Mouse (Mus musculus): ENCODE data around the gene Onecut3. TPM values are rescaled to one million over a fixed set of nuclear protein-coding genes. Genes with fewer than 3 reads are reported as not detected.
A peak's percentile ranks its signal among the peaks of the same experiment; 100 is the strongest.

Gene Onecut3
- total RNA-seq (2021): not detected

GRCm38 (mm10) chr10:80494732-80495131 lies at the start of gene Onecut3:
Gene Onecut3 (plus strand): TSS chr10:80494835.
- intact Hi-C loops (cut with DNase I): no loop called here
- DNase-seq: peak; percentile 52 to 63

GRCm38 (mm10) chr10:80445052-80445451 lies 49.6 kb upstream of the Onecut3 start:
- no peak for DNase-seq
- intact Hi-C loops (cut with DNase I): no loop called here

- intact Hi-C loops (cut with DNase I): loop anchor here (1.0 kb wide), 1 partner anchor 63 kb away; no protein-coding TSS in a partner anchor
- DNase-seq: peak; percentile 78 to 85
These were observed 48.6 kb upstream of the Onecut3 start for GRCm38 (mm10) chr10:80445898-80446601.

- intact Hi-C loops (cut with DNase I): no loop called here
- DNase-seq: no peak
These were observed 44.0 kb upstream of the Onecut3 start for GRCm38 (mm10) chr10:80450599-80450998.

GRCm38 (mm10) chr10:80453601-80454000 lies 41.0 kb upstream of the Onecut3 start:
- DNase-seq: no peak
- intact Hi-C loops (cut with DNase I): no loop called here

GRCm38 (mm10) chr10:80454781-80455180 lies 39.9 kb upstream of the Onecut3 start:
- DNase-seq: no peak
- intact Hi-C loops (cut with DNase I): no loop called here

- intact Hi-C loops (cut with DNase I): no loop called here
- DNase-seq: no peak
These were observed 38.9 kb upstream of the Onecut3 start for GRCm38 (mm10) chr10:80455697-80456096.

- intact Hi-C loops (cut with DNase I): no loop called here
- no peak for DNase-seq
These were observed 35.4 kb upstream of the Onecut3 start for GRCm38 (mm10) chr10:80459236-80459635.

- no peak for DNase-seq
These were observed 35.0 kb upstream of the Onecut3 start for GRCm38 (mm10) chr10:80459671-80460070.

GRCm38 (mm10) chr10:80460324-80460723 lies 34.3 kb upstream of the Onecut3 start:
- no peak for DNase-seq
- intact Hi-C loops (cut with DNase I): no loop called here

More at GRCm38 (mm10) chr10:80459671-80460070, 35.0 kb upstream of the Onecut3 start:
- intact Hi-C loops (cut with DNase I): no loop called here

- intact Hi-C loops (cut with DNase I): no loop called here
- no peak for DNase-seq
These were observed 33.3 kb upstream of the Onecut3 start for GRCm38 (mm10) chr10:80461346-80461745.

- intact Hi-C loops (cut with DNase I): no loop called here
- peak in 1 of 2 experiments; percentile 13 for DNase-seq
These were observed 30.1 kb upstream of the Onecut3 start for GRCm38 (mm10) chr10:80464381-80465035.

GRCm38 (mm10) chr10:80465066-80465465 lies 29.6 kb upstream of the Onecut3 start:
- intact Hi-C loops (cut with DNase I): no loop called here
- DNase-seq: no peak

GRCm38 (mm10) chr10:80475290-80475959 lies 19.2 kb upstream of the Onecut3 start:
- intact Hi-C loops (cut with DNase I): no loop called here
- peak; percentile 87 to 88 for DNase-seq

- intact Hi-C loops (cut with DNase I): no loop called here
- no peak for DNase-seq
These were observed 16.1 kb upstream of the Onecut3 start for GRCm38 (mm10) chr10:80478531-80478930.

GRCm38 (mm10) chr10:80481002-80481401 lies 13.6 kb upstream of the Onecut3 start:
- intact Hi-C loops (cut with DNase I): no loop called here

GRCm38 (mm10) chr10:80486862-80487379 lies 7.7 kb upstream of the Onecut3 start:
- no peak for DNase-seq
- intact Hi-C loops (cut with DNase I): no loop called here

More at GRCm38 (mm10) chr10:80481002-80481401, 13.6 kb upstream of the Onecut3 start:
- no peak for DNase-seq

GRCm38 (mm10) chr10:80490051-80490450 lies 4.6 kb upstream of the Onecut3 start:
- intact Hi-C loops (cut with DNase I): no loop called here
- DNase-seq: peak; percentile 74 to 79

GRCm38 (mm10) chr10:80495901-80496300 lies 1.3 kb downstream of the Onecut3 start:
- intact Hi-C loops (cut with DNase I): no loop called here
- no peak for DNase-seq

- no peak for DNase-seq
- intact Hi-C loops (cut with DNase I): no loop called here
These were observed 1.8 kb downstream of the Onecut3 start for GRCm38 (mm10) chr10:80496421-80496820.

GRCm38 (mm10) chr10:80502291-80502690 lies 7.7 kb downstream of the Onecut3 start:
- DNase-seq: no peak
- intact Hi-C loops (cut with DNase I): no loop called here
